Mouse (Mus musculus) ovary, postnatal 36 days (tissue): Measurements from ENCODE around the gene Hist1h3d.
A peak's percentile ranks its signal among the peaks of the same experiment; 100 is the strongest.

Source experiments
- DNase-seq: peaks from one replicate; pipeline ENCODE4 v3.0.0; 2022; ENCODE audit warnings: low spot score, mixed read lengths

Gene Hist1h3d

DNA sequence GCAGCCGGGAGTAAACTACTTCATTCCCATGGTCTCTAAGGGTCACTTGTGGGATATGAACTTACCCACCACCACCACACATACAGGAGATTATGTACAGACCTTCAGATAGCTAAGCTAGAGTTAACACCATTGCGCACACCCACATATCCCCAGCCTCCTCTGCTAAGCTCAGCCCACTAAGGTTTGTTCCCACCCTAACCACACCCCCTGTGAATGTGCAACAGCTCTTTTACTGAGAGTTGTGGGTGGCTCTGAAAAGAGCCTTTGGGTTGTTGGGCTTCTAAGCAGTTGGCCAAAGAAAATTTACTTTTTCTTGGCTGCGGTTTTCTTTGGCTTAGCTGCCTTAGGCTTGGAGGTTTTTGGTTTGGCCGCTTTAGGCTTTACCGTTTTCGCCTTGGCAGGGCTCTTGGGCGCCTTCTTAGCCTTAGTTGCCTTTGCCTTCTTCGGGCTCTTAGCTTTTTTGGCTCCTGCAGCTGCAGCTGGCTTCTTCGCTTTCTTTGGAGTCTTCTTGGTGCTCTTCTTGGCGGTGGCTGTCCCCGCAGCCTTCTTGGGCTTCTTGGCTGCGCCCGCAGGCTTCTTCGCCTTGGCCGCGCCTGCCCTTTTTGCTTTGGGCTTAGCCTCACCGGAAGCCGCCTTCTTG, 46.1 kb downstream of the Hist1h3d start:
- DNase-seq: peak; percentile 57

DNA sequence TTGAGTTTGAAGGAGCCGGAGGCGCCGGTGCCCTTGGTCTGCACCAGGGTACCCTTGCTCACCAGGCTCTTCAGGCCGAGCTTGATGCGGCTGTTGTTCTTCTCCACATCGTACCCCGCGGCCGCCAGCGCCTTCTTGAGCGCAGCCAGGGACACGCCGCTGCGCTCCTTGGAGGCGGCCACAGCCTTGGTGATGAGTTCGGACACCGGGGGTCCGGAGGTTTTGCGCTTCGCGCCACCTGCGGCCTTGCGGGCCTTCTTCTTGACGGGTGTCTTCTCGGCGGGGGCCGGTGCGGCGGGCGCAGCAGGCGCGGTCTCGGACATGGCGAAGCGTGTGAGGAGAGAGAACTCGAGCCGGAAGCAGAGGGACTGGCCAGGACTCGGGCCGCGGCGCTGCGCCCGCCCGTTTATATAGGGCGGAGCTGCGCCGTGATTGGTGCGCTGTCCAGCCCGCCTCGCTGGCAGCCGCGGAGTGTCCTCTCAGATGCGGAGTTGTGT, 46.7 kb downstream of the Hist1h3d start, which contains the start of gene Hist1h1e:
Gene Hist1h1e, minus strand, starts transcription at position 384 of the 497 bp plus-strand sequence.
- peak; percentile 91 for DNase-seq

DNA sequence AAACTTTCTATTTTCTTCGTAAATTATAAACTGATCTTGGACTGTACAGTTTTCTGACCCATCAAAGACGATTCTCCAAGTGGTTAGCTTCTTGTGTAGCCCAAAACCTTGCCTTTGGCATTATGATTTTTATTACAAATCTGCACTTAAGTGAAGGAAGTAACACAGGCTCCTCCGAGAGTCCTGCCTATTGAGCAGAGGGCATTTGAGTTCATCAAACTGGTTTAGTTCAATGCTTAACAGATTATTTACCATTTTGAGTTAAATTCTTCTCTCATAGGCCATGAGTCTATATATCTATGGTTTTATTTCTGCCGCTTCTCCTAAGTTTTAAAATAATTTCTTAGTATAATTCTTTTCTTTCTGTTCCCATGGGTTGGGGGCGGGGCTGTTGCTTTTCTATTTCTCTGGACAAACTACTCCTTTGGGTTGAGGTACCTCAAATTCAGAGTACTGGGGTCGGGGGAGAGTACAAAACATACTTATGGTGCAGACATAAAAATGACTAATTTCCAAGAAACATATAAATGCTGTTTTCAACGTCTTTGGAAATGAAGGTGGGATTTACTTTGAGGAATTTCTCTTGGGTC, 47.4 kb downstream of the Hist1h3d start:
- DNase-seq: no peak
